Mouse (Mus musculus) lung, postnatal 0 days (tissue): ENCODE data around the gene Rnls.

Experiments
- CTCF ChIP-seq: IDR thresholded peaks from 2 replicates; pipeline ENCODE4 v1.5.1; 2016; ENCODE audit warnings: antibody characterized with exemption, mild to moderate bottlenecking
- EP300 ChIP-seq: IDR thresholded peaks from 2 replicates; pipeline ENCODE4 v1.6.1; 2016; ENCODE audit warnings: antibody characterized with exemption, mild to moderate bottlenecking, control low read depth

DNA sequence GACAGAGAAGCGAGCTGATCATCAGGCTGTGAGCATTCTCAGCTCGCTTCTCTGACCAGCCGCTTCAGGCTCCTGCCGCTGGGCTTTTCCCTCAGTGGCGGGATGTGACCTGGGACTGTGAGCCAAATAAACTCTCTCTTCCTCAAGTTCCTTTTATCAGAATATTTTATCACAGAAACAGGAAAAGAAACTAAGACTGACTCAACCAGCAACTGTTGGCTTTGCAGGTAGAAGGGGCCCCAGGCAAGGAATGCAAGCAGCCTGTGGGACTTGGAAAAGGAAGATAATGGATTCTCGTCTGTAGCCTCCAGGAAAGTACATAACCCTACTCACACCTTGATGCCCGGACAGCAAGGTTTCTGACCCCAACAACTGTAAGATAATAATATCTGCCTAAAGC lies 283.0 kb downstream of the Rnls start:
- TF ChIP-seq EP300: no peak
- no peak for TF ChIP-seq CTCF
